Mouse (Mus musculus) intestine, embryonic 14.5 days (tissue): Measurements from ENCODE around the gene Slc27a2. TPM values are rescaled to one million over a fixed set of nuclear protein-coding genes. Genes with fewer than 3 reads are reported as not detected.

Source experiments
- ATAC-seq: fragments of 200-750 bp; cut with Nextera tagmentation; replicated peaks from 2 replicates; pipeline ENCODE4 v1.8.0; 2017; ENCODE audit warnings: low read depth, moderate number of reproducible peaks, moderate TSS enrichment, moderate library complexity; ENCODE audit not compliant: low FRiP score, low TSS enrichment
- DNase-seq: peaks from one replicate; pipeline ENCODE4 v3.0.0-alpha.2; 2018; ENCODE audit warnings: low spot score
- H3K27ac ChIP-seq: fragments of 300-500 bp; sonication (generic); 2 replicates; pipeline ENCODE4 v1.5.1; 2014; ENCODE audit warnings: low read depth, mild to moderate bottlenecking, control low read depth
- H3K27me3 ChIP-seq: fragments of 300-500 bp; sonication (generic); replicated peaks from 2 replicates; pipeline ENCODE4 v1.6.1; 2014; ENCODE audit warnings: low read length, control low read depth; ENCODE audit not compliant: control insufficient read depth, insufficient read depth
- H3K36me3 ChIP-seq: fragments of 300-500 bp; sonication (generic); 2 replicates; pipeline ENCODE4 v1.6.1; 2014; ENCODE audit warnings: low read length, control low read depth; ENCODE audit not compliant: control insufficient read depth, insufficient read depth
- H3K4me1 ChIP-seq: fragments of 300-500 bp; sonication (generic); replicated peaks from 2 replicates; pipeline ENCODE4 v1.6.1; 2014; ENCODE audit warnings: low read length, control low read depth, mixed read lengths; ENCODE audit not compliant: control insufficient read depth, insufficient read depth
- H3K4me2 ChIP-seq: fragments of 300-500 bp; sonication (generic); 2 replicates; pipeline ENCODE4 v1.6.1; 2014; ENCODE audit warnings: low read length
- H3K4me3 ChIP-seq: fragments of 300-500 bp; sonication (generic); 2 replicates; pipeline ENCODE4 v1.5.1; 2014; ENCODE audit warnings: low read depth, low read length, control low read depth, mixed read lengths
- H3K9ac ChIP-seq: fragments of 300-500 bp; sonication (generic); 2 replicates; pipeline ENCODE4 v1.6.1; 2014; ENCODE audit warnings: mild to moderate bottlenecking, low read length
- H3K9me3 ChIP-seq: fragments of 300-500 bp; sonication (generic); 2 replicates; pipeline ENCODE4 v1.6.1; 2016; ENCODE audit warnings: low read length, control low read depth; ENCODE audit not compliant: control insufficient read depth
- WGBS: fragments of 180-500 bp; shearing (Covaris S2); extraction: QIAGEN DNeasy Blood & Tissue Kit; methylation state at CpG from one replicate; pipeline ENCODE4 v1.1.7; 2014; 5-methylcytosine and 5-hydroxymethylcytosine counted together
- polyA plus RNA-seq: library from polyadenylated mRNA; unstranded; fragments of >200 nt; fragmentation: Nextera tagmentation; extraction: Ambion mirVana; gene quantifications from 2 replicates; pipeline ENCODE4 v1.2.1, GENCODE M21; 2014

Gene Slc27a2
- polyA plus RNA-seq, 1 experiment from 2014 or later: 1.4 TPM

DNA sequence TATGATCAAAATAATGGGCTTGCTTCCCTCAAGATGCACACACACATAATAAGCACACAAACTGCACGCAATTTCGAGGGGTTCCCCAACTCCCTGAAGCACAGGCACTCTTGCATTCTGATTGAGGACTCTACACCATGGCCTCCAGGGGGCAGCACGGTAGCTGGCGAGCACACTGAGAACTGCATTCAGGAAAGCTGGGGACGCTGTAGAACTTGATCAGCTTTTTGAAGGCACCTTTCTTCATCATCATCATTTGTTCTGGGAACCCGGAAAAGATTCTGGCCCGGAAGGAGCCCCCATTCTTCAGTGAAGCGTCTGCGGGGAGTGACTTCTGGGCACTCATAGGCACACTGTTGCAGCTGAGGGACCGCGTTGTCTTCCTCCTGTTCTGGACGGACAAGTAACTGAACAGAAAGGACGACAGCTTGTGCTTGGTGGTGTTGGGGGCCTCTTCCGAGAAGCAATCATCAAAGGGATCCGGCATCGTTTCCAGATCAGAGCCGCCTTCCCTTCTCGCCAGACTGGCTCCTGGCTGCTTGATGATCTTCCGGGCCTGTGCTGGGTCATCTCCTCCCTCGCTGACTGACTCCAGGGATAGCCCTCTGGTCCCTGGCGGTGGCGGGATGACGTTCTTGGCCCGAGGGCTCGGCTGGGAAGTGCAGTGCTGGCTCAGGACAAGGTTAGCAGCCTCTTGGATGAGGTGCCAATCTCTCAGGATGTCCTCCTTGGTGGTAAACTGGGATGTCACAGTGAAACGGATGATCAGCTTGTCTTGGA lies 41.8 kb downstream of the Slc27a2 start:
- WGBS: 23% methylated on average over 26 of the region's 26 CpGs
- peak; percentile 58; the same call in 1 of the 2 replicates for ATAC-seq

DNA sequence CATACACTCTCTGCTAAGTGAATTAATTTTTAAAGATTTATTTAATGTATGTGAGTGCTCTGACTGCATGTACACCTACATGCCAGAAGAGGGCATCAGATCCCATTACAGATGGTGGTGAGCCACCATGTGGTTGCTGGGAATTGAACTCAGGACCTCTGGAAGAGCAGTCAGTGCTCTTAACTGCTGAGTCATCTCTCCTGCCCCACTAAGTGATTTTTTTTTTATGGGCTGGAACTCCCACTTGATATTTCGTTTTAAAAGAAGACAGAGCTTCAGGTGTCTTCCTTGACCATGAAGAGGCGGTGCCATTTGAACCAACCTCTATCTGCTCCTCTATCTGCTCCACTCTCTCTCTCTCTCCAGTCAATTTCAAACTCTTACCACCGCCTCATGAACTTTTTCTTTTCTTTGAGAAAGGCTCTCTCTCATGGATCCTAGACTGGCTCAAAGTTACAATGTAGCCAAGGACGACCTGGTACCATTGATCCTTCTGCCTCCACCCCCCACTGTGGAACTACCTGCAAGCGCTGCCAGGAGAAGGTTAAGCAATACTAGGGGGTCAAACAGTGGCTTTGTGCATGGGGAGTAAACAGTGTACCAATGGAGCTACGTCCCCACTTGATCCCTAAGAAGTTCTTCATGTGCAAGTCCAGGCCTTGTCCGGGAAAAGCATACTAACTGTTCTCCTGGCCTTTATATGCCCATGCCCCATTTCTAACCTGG lies 44.3 kb downstream of the Slc27a2 start:
- Histone ChIP-seq H3K9ac (no peak overlapping the region), H3K4me1 (no peaks in the 10 kb centered on the region), H3K27ac (no peak overlapping the region), H3K4me3 (no peak overlapping the region), H3K9me3 (no peaks in the 10 kb centered on the region), H3K36me3 (no peaks in the 10 kb centered on the region), H3K27me3 (no peaks in the 10 kb centered on the region; the same call in 1 of the 2 replicates), H3K4me2 (no peak overlapping the region)
- no peak for ATAC-seq
- DNase-seq: no peak
- 92% methylated on average over 7 of the region's 7 CpGs for WGBS

More for the DNA sequence above, 41.8 kb downstream of the Slc27a2 start:
- H3K4me2 ChIP-seq: peak overlapping the region; percentile 71
- H3K9ac ChIP-seq: peak overlapping the region; percentile 37; the same call in 1 of the 2 replicates
- H3K27ac ChIP-seq: no peak overlapping the region
- DNase-seq: peak; percentile 86
- no peaks in the 10 kb centered on the region for H3K27me3 ChIP-seq
- no peaks in the 10 kb centered on the region for H3K9me3 ChIP-seq
- no peaks in the 10 kb centered on the region for H3K4me1 ChIP-seq
- H3K36me3 ChIP-seq: no peaks in the 10 kb centered on the region
- peak overlapping the region; percentile 33 for H3K4me3 ChIP-seq

DNA sequence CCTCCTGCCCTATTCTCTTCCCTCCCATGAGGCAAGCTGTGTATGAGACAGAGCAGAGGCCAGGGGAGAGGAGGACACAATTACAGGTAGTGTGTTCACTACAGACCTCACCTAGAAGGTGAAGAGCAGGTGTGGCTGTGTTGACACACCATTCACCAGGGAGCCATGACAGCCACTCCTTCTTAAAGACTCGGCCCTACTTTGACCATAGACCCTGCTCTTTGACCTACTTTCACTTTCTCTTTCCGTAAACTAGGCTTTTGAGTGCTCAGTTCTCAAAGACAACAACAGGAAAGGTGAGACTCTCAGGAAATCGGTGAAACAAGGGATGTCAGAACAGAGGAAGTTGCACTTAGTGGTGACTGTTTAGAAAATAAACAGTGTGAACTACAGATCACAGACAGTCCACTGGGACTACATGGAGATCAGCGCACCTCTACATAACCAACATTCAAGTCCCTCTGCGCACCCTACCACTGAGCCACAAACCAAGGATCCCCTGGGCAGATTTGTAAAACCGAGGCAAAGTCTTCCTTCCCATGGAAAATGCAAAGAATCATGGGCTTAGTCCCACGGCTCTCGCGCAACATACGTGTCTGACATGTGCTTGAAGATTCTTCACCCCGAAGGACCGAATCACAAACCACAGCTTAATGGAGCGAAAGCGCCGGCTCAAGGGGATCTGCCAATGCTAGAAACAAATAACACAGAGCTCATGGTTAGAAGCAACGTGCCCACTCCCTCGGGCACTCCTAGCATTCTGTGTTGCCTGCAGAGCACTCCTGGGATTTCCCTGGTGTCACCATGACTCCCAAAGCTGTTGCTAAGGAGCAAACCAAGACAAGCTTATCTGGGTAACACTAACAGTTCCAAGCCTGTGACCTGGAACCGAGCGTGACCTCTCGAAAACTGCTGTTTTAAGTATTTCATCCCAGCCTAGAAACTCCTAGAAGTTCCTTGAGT lies 45.4 kb downstream of the Slc27a2 start:
- Histone ChIP-seq H3K27me3 (no peaks in the 10 kb centered on the region; the same call in 1 of the 2 replicates), H3K36me3 (no peaks in the 10 kb centered on the region), H3K4me2 (no peak overlapping the region), H3K27ac (no peak overlapping the region), H3K4me3 (no peak overlapping the region), H3K4me1 (no peaks in the 10 kb centered on the region), H3K9me3 (no peaks in the 10 kb centered on the region), H3K9ac (no peak overlapping the region)
- DNase-seq (no peak), ATAC-seq (no peak)
- 81% methylated on average over 20 of the region's 20 CpGs for WGBS

DNA sequence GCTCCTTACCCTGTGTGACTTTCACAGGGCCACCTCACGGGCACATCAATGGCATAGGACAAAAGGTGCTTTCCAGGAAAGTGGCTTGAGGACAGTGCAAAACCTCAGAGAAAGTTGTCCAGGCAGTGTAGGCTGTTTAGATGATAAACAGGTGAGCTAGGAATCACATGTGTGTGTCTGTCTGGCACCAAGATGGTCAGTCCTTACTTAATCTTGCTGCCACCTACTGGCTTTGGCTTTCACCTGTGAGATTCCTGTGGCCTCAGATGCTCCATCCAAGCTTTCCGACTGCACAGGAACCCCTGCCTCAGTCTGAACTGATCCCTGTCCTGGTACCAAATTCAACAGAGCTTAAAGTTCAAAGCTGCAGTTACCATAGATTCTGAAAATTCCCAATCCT lies 46.2 kb downstream of the Slc27a2 start:
- DNase-seq: no peak
- ATAC-seq: no peak
- Histone ChIP-seq H3K9me3 (no peaks in the 10 kb centered on the region), H3K27ac (no peak overlapping the region), H3K27me3 (no peaks in the 10 kb centered on the region; the same call in 1 of the 2 replicates), H3K36me3 (no peaks in the 10 kb centered on the region), H3K9ac (no peak overlapping the region), H3K4me2 (no peak overlapping the region), H3K4me3 (no peak overlapping the region), H3K4me1 (no peaks in the 10 kb centered on the region)
- WGBS: 45% methylated on average over 2 of the region's 2 CpGs

DNA sequence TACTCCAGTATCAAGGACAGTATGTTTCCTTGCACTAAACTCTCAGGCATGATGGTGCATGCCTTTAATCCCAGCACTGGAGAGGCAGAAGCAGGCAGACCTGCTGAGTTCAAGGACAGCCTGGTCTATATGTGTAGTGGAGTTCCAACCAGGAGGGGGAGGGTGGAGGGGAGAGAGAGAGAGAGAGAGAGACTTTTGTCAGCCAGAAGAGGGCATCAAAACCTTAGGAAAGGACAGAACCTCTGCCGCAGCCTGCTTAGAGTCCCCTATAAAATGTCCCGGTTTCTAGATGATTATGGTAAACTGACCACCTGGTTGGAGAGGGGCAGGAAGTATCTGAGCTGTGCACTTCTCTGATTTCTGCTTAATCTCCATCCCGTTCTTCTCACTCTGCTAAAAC lies 46.8 kb downstream of the Slc27a2 start:
- DNase-seq (no peak), ATAC-seq (no peak)
- Histone ChIP-seq H3K4me2 (no peak overlapping the region), H3K27ac (no peak overlapping the region), H3K9ac (no peak overlapping the region), H3K27me3 (no peaks in the 10 kb centered on the region; the same call in 1 of the 2 replicates), H3K36me3 (no peaks in the 10 kb centered on the region), H3K4me3 (no peak overlapping the region), H3K4me1 (no peaks in the 10 kb centered on the region), H3K9me3 (no peaks in the 10 kb centered on the region)
- WGBS: 7% methylated on average over 3 of the region's 3 CpGs

DNA sequence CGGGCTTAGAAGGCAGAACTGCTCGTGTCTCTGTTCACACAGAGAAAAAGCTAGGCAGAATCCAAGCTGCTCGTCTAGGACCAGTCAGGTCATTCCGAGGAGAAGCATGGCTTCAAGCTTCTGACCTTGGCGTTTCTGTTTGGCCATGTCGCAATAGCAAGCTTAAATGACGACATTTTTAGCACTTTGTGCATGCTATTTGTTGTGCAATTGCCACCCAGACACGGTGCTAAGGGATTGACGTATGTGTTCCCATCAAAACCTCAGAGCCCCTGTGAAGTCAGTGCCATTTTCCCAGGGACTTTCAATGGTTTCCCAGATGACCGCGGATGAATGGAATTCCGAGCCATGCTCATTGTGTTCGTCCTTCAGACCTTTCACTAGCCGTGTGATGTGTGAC lies 48.3 kb downstream of the Slc27a2 start:
- WGBS: 86% methylated on average over 14 of the region's 14 CpGs
- Histone ChIP-seq H3K9ac (no peak overlapping the region), H3K4me1 (no peaks in the 10 kb centered on the region), H3K9me3 (no peaks in the 10 kb centered on the region), H3K4me3 (no peak overlapping the region), H3K4me2 (no peak overlapping the region), H3K36me3 (no peaks in the 10 kb centered on the region), H3K27me3 (no peaks in the 10 kb centered on the region; the same call in 1 of the 2 replicates), H3K27ac (no peak overlapping the region)
- ATAC-seq (no peak), DNase-seq (no peak)

DNA sequence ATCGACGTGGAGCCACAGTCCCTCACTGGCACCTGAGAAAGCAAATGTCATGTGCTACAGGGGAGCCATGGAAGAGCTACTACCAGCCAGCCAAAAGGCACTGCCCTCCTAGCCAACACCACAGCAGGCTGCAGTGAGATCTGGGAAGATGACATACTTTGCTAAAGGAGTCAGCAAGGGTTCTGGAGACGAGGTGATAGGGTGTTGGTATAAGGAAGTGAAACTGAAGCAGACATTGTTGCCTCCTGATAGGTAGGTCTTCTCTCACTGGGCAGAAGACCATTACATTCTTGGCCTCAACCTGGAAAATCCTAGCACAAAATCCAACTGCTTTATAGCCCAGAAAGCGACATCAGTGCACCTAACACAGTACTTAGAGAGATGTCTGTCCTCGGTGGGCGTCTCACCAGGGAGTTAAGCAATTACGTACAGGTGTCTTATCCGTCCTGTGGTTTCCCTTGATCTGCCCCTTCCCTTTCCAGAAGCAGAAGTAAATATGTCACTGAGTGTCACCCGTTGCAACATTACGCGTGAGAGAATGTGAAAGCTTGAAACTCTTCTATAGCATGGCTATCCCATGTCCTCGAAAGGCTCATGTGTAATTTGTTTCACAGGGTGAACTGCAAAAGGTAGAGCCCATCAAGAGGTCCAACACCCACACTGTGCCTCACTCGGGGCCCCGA lies 49.9 kb downstream of the Slc27a2 start:
- Histone ChIP-seq H3K4me3 (no peak overlapping the region), H3K36me3 (no peaks in the 10 kb centered on the region)

More for the DNA sequence above, 49.9 kb downstream of the Slc27a2 start:
- WGBS: 84% methylated on average over 14 of the region's 14 CpGs
- Histone ChIP-seq H3K27me3 (no peaks in the 10 kb centered on the region; the same call in 1 of the 2 replicates), H3K4me1 (no peaks in the 10 kb centered on the region), H3K9ac (no peak overlapping the region), H3K4me2 (no peak overlapping the region), H3K9me3 (no peaks in the 10 kb centered on the region), H3K27ac (no peak overlapping the region)
- DNase-seq: no peak
- ATAC-seq: no peak
